Mouse (Mus musculus): ENCODE results near the gene Gm21693.
"Not testable (repeated sequence)": the region's sequence is repeated elsewhere in the genome, so short reads cannot be mapped to it uniquely, and the experiment has no call there.

Gene Gm21693

GRCm38 (mm10) chrY:3345229-3345628, at the start of gene Gm21693:
Gm21693 (minus strand) TSS chrY:3345329.
- DNase-seq (ENCODE audit: low spot score), result not testable (repeated sequence)

GRCm38 (mm10) chrY:3340661-3341060, 4.5 kb downstream of the Gm21693 start:
- not testable (repeated sequence) for DNase-seq (ENCODE audit: low spot score)

DNA sequence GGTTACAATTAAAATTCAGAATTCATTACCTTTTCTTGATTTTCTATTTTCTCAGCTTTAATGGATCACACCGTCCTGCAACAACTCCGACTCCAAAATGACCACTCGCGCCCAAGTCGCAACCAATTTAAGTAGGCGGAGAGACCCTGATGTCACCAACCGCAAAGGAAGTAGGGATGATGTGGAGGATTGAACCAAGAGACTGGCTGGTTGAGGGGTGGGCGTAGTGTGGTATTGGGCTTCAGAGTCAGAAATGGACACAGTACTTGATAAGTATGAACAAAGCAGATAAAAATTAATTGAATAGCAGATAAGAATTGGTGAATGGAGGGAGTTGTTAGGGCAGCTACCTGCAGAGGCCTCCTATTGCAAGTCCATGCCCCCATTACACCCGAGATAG, 38.8 kb downstream of the Gm21693 start, which contains the start of gene Gm21677:
TSS of gene Gm21677 (minus strand) at position 101 of the 400 bp plus-strand sequence.
- DNase-seq (ENCODE audit: low spot score), result not testable (repeated sequence)
